Mouse (Mus musculus): ENCODE measurements around the gene Calhm5.
A peak's percentile ranks its signal among the peaks of the same experiment; 100 is the strongest.

The Calhm5 gene

DNA sequence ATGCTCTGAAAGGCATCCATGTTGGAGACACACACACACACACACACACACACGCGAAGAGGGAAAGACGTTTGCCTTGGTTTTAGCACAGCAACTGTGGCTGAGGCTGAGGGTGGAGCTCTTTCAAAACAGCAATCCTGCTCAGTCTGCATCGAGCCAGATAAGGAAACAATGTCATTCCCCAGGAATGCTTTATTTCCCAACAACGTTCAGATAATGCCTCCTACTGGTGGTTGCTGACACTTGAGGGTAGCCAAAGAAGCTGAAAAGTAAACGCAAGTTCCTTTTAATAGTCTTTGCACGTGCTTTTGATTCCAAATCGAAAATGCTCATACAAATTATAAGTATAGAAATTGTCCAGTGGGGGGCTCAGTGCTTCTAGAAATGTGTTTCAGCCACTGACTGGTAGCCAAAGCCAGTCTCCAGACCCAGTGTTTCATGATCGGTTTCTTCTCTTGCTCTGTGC lies at the start of gene Calhm5:
Gene Calhm5 (minus strand): TSS at position 102 of the 466 bp plus-strand sequence.
- DNase-seq, result peak; percentile 56

DNA sequence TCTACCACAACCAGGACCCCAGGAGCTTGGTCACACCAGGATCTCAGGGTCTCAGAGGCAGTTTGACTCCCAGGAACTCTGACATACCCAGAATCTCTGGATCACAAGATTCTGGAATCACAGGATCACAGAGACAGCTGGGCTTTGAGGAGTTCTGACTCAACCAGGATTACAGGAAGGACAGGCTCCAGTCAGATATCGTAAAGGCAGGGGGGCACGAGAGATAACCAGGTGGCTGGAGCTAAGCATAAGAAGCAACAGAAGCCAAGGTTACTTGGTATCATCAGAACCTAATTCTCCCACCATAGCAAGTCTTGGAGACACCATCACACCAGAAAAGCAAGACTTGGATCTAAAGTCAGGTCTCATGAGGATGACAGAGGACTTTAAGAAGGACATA lies 45.4 kb upstream of the Calhm5 start:
- DNase-seq, result no peak

DNA sequence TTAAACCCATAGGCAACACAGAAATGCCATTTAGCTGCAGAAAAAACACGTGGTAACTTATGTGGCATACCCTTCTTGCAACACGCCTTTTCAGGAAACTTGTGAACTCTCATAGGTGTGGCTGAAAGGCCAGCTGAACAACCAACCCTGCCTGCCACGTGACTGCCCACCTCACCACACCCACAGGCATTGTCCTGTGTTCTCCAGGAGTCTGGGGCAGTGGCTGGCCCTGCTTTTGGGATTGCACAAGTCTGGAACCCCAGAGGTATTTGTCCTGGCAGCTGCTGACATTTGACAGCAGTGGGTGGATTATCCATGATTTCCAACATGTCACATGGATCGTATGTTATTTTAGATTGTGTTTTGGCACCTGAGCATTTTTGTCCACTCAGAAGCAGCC lies 43.4 kb upstream of the Calhm5 start:
- DNase-seq, result no peak

DNA sequence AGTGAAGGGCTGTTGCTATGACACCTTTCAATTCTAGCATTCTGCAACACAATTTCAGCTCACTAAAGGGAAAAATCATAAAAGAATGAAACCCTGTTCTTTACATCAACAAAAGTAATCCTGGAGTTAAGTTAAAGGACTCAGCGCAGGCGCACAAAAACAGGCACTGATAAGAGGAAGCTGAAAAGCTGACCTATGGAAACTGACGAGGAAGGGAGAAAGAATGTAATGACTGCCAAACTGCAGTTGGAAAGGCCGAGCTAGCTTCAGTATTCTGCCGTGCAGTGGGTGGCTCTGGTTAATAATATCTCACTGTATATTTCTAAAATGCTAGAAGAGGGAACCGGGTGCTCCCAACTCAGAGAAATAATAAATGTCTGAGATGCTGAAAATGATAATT lies 41.7 kb upstream of the Calhm5 start:
- no peak for DNase-seq

DNA sequence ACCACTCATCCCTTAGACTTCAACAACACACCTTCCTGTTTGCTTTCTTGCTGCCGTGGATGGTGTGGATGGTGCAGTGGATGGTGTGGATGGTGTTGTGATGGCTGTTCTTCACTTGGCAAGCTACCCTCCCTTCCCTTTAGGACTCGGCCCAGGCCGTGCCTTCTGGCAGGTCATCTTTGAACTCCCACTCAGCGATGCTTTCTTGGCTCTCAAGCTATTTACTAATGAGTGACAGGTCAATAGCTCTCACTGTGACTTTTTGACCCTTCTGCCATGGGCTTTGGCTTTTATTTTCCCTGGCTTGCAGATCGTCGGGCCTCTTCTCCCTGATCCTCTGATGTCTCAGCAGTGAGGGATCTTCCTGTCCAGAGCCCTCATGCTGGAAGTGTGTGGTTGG lies 40.1 kb upstream of the Calhm5 start:
- DNase-seq, result no peak

DNA sequence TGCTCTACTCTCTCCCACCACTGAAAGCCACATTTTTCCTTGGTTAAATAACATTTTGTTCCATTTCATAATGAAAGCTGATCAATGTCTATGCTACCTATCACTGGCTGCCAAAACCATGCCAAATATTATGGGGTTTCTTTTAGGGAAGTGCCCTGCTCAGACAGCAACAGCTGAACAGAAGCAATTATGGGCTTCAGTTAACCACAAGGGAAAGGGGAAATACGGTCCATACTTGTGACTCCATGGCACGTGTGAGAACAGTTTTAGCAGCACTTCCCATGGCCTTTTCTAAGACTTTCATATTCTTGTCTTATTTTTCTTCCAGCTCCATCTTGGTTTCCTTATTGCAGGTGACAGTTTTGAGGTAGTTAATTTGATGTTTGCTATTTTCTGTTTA lies 35.0 kb upstream of the Calhm5 start:
- no peak for DNase-seq

DNA sequence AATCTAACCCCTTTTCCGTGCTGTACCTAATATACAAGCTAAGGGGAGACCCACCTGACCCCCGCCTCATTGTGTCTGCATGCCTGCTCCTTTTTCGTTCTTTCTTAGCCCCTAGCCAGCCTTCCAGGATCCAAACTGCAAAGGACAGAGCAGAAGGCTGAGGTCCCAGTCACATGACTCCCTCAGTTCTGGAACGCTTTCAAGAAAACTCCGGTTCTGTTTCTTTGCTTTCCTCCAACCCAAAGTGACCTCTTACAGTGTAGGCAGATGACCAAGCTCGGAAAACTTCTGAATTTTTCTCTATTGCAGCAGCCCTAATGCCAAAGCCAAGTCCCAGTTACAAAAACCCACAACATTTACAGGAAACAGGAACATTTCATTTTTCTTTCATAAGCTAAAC lies 32.1 kb upstream of the Calhm5 start:
- peak; percentile 41 for DNase-seq

DNA sequence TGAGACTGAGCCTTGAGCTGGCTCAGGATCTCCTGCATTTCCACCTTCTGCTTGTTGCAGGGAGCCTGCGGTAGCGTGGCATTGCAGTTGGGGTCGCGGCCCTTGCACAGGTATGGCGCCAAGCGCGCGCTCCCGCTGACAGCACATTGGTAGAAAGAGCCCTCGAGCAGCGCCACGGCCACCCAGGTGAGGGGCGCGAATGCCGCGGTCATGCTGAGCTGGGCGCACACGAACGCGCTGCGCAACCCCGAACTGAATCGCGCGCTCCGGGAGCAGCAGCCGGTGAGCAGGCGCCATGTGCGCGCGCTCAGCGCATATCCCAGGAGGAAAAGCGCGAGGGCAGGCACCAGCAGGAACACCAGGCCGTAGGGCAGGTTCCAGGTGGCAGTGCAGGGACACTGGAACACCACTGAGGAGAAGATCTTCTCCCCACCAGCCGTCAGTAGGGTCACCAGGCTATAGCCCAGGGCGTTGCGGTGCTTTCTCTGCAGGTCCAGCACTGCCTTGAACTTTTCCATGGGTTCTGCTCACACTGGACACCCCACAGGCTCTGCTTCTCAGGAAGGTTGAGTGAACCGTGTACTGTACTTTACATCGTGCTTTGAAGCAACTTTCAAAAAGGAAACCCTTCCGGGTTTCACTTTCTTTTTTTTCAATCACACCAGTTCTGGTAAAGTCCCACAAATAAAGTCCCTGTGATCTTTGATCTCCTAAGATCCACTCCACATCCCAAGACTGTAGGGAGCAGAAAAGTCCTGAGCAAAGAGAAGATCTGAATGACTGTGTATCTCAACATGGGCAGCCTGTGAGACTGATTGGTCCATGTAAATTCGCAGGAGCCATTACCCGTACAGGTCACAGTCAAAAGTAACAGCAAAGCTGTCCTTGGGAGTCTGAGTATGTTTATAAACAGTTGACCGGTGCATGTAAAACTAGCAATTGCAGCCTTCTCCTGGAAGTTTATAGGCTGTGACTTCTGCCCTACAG lies 31.4 kb upstream of the Calhm5 start, which contains the start of gene Calhm6:
Gene Calhm6 (minus strand): TSS at position 593 of the 987 bp plus-strand sequence.
- peak; percentile 39 for DNase-seq

DNA sequence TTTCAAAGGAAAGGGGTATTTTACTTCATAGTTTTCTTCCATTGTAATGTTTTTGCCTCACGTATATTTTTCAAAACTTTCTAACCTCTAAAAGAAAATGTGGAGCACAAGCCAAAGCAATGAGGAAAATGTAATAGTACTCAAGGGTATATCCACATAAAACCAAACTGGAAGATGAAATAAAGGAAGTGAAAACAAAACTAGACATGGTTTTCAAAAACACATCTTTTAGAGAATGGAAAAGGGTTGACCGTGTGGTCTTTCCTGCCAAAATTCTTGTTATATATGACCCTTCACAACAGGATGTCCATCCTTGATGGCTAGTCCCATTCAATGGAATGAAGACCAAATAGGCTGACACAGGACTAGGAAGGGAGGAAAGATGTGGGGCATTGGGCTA lies 22.1 kb upstream of the Calhm5 start:
- no peak for DNase-seq

DNA sequence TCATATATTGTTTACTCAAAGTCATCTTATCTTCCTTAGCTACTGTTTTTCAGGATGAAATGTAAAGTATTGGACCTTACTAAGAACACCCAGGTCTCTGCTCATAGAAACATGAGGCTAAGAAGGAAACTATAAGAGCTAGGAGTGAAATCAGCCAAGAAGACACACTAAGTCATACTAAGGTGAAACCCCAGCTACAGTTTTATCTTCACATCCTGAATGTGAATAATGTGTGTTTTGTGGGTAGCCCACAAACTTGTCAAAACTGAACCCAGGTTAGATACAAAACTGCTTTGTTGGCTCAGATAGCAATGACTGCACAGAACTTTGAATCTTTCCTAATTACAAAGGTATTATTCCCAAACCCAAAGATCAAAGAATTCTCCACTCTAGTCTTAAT lies 21.5 kb upstream of the Calhm5 start:
- DNase-seq, result no peak

DNA sequence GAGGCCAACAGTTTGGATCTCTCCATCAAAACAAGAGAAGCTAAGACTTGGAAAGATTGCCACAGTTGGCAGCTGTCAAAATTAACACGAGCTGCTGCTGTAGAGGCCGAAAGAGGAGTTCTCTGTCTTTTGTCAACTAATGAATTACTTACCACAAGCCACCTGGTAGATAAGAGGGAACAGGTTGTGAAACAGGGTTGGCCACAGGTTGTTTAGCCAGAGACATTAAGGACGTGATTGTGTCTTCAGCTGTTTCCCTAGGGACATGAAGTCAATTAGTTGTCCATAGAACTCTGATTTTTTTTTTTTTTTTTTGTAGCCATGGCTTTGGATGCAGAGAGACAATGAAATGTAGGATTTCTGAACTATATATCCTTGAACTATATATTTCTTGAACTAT lies 20.8 kb upstream of the Calhm5 start:
- no peak for DNase-seq

DNA sequence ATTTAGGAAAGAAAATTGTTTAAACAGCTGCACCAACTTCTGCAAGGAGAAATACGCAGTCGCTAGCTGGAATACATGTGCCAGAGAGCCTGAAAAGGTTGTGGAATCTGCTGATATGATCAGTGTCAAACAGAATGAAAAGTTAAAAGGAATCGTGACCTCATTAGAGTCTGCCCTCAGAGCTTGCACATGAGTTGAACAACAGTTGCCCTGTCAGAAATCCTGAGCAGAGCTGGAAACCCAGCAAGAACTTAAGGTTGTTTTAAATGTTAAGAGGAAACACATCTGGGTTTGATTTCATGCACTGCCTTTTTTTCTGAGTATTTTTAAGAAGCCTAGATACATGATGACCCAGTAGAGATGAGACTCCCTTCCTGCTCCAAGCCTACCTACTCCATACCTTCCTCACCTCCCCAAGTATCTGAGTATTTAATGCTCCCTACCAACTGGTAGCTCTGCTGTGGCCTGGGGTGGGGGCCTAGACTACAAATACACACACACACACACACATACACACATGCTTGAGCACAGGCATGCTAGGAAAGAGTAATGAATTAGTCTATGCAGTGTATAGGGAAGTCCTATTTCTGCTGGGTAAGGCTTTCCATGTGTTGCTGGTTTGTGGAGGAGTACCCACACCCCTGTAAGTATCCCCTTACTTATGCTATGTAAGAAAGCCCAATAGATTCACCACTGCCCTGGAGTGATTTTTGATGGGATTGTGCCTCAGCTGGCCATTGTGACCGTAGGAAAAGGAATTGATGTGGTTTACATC lies 15.8 kb upstream of the Calhm5 start:
- DNase-seq, result no peak

DNA sequence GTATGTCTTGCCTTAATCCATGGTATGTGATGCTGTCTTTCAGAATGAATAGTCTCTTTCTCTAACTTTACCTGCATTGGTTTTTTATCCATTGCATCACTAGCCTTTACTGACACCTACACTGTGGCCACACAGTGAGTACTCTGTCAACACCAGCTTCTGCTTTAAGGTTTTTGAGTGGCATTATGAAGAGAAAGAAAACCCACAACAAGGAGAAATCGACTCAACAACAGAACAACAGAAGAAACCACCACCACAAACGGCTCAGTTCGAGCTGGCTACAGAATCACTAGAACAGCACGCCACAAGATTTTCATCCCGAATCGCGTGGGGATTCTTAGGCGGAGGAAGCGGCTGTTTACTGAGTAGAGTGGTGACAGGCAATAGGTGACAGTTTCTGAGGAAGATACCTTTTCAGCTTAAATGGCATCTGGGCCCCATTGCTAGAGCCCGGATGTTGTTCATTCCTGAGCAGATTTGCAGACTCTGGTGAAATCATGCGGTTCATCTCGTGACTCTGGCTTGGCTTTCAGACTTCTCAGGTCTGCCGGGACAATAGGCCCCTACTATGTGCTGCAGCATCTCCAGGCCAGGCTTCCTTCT lies 14.6 kb upstream of the Calhm5 start:
- DNase-seq, result no peak

DNA sequence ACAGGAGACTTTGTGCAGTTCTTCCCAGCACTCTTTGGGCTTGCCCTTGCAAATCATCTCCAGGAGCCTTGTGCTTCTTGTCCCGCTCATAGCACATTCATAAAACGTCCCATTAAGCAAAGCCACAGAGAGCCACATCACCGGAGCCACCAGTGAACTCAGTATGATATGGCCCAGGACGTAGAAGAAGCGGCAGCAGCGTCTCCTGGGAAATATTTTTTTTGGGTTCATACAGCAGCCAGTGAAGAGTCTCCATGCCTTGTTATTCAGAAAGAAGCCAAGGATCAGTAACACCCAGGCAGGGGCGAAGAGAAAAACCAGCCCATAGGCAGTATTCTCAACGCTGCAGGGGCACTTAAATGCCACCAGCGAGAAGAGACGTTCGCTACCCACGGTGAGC lies 355 bp downstream of the Calhm5 start:
- no peak for DNase-seq

DNA sequence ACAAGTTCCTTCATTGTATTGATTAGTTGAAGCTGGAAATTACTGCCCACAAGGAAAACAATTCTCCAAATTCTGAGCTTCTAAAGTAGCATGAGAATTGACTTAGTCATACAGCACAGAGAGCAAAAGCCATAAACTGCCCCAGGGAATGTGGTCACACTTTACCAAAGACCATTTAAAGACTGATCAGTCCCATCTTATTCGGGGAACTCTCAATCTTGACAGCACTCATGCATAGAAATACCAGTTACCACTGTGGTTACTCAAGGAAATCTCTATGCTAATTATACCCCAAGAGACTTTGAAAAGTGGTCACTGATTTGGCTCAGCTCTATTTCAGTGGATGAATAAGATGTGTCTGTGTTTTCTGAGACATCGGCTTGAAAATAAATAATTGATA lies 1.2 kb downstream of the Calhm5 start:
- DNase-seq, result no peak

DNA sequence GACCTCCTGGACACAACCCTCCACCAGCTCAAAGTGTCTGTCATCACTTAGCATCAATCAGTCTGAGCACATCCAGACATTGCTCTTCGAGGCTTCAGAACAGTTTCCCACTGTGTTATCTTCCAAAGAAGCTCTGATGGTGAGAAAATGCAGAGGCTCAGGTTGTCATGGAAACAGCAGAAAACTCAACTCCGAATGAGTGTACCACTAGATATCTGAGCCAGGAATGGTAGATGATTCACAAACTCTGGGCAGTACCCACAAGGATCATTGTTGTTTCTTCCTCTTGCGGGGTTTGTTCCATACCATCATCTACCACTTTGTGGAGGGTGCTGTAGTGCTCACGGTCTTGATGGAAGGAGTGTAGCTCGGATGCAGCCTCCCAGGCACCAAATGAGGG lies 4.4 kb downstream of the Calhm5 start:
- no peak for DNase-seq

DNA sequence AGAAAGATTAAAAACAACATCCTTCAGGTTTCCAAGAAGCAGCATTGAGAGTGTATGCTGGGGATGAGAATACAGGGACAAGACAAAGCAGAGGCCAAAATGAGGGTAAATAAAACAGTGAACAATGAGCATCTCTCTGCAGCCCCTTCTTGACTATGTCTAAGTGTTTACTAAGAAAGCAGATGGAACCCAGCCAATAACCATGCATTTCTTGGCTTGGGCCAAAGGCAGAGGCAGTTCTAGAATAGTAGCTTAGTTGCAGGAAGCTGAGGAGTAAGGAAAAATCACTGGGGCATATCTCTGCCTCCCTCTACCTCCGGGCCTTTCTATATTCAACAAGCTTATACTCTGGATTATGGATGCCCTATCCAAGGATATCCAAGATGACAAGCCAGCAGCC lies 5.8 kb downstream of the Calhm5 start:
- DNase-seq, result peak; percentile 6

DNA sequence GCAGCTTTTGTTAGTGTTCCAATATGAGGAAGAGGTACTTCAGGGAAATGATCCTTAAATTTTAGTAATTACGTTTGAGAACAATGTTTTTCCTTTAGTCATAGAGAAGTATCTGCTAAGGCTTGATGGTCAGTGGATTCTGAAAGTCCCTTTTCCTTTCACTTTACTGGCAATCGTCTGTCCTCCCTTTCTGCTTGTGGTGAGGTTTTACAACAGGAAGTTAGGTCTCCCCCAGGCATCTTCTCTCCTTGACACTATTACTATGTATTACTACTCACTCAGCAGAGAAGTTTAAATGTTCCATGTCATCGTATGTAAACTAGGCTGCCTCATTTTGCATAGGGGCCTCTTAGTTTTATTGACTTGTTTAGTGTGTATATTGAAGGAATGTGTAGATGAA lies 6.8 kb downstream of the Calhm5 start:
- no peak for DNase-seq

DNA sequence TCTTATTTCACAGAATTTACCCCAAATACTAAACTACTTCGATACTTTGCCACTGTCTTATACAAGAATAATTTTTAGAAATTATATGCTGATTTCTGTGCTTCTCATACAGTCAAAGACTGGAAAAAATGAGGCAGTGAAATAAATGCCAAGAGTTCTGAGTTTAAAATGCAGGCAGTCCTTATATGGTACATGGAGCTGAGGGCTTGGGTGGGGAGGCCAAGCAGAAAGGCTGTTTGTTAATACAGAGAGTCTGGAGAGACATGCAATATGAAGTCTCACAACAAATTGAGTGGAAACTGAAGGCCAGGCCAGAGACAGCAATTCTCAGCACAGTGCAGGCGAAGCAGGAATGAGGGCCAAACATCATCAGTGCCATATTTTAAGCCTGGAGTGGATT lies 7.8 kb downstream of the Calhm5 start:
- DNase-seq, result no peak

DNA sequence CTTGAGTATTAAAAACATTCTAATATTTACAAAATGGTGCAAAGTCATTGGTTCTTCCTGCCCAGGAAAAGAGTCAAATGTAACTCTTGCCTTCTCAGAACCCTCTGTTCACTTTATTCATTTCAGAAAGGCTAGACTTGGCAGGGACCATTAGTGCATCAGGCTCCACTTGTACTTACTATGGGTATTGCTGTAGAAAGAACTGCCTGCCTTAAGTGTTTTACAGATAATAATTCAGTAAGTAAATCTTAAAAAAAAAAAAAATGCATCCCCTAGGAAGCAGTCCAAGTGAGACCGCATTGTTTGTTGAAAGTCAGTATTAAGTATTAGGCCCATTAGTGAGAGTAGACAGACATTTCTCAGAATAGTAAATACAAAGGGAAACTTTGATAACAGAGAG lies 9.8 kb downstream of the Calhm5 start:
- no peak for DNase-seq

DNA sequence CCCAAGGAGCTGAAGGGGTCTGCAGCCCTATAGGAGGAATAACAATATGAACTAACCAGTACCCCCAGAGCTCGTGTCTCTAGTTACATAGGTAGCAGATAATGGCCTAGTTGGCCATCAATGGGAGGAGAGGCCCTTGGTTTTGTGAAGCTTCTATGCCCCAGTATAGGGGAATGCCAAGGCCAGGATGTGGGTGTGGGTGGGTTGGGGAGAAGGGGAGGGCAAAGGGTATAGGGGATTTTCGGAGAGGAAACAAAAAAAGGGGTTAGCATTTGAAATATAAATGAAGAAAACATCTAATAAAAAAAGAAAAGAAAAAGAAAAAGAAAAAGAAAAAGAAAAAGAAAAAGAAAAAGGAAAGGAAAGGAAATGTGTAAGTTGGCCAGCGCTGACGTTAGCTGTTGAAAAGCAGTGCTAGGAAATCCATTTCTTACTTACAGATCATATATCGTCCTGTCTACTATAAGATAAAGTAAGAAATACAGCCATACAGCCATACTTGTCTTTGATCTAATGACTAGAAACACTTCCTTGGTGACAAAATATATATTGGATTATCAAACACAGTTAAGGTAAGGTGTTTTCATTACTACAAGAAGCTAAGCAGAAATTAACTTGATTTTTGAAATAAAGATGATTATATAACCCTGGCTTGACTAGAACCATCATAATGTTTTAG lies 21.7 kb downstream of the Calhm5 start:
- DNase-seq, result no peak

DNA sequence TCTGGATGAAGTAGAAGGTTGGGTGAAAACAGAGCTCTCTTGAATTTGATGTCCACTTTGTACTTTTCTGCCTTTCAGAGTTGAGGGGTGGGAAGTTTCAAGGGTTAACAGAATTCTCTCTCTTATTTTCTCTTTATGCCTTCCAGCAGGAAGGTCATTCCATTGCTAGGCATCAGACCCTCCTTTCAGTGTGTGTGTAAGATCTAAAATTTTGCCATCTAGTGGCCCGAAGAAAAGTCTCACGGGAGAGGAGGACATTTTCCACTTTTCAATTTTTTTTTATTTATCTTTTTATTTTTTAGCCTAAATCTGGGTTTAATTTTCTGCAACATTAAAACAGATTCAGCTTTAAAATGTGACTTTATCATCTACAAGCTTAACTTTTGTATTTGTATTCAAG lies 24.7 kb downstream of the Calhm5 start:
- no peak for DNase-seq

DNA sequence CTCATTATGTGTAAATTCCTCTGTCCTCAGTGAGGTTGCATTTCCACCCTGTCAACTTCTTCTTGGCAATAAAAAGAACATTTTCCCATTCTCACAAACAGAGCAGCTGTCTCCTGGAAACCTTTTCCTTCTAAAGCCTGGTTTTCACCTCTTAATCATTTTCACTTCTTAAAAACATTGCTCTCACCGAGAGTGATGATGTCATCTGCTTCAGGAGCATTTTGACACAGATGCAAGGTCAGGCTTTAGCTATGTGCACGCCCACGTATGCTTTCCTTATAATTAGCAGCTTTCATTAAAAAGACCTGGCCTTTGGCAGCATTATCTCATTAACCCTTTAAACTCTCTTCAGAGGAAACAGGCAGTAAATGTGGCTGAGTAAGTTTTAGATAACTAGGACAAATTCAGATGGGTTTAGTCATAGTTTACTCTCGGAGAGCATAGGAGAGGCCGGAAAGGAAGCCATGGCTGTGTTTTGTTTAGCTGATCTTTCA lies 25.3 kb downstream of the Calhm5 start:
- no peak for DNase-seq
